Mouse (Mus musculus) kidney, embryonic 14.5 days (tissue): ENCODE measurements around the gene 2010003K11Rik. TPM values are rescaled to one million over a fixed set of nuclear protein-coding genes. Genes with fewer than 3 reads are reported as not detected.
A peak's percentile ranks its signal among the peaks of the same experiment; 100 is the strongest.

Experiments
- ATAC-seq: fragments of 200-750 bp; cut with Nextera tagmentation; 2 replicates; pipeline ENCODE4 v1.8.0; 2017; ENCODE audit warnings: moderate number of reproducible peaks, mild to moderate bottlenecking, moderate TSS enrichment, moderate library complexity; ENCODE audit not compliant: low FRiP score, low TSS enrichment
- H3K27ac ChIP-seq: fragments of 300-500 bp; sonication (generic); 2 replicates; pipeline ENCODE4 v1.5.1; 2014; ENCODE audit warnings: low read depth, mild to moderate bottlenecking, low read length, moderate library complexity, mixed read lengths
- H3K27me3 ChIP-seq: fragments of 300-500 bp; sonication (generic); 2 replicates; pipeline ENCODE4 v1.6.1; 2014; ENCODE audit warnings: mild to moderate bottlenecking, low read length; ENCODE audit not compliant: control insufficient read depth, insufficient read depth
- H3K36me3 ChIP-seq: fragments of 300-500 bp; sonication (generic); 2 replicates; pipeline ENCODE4 v1.6.1; 2014; ENCODE audit warnings: low read length, mixed read lengths; ENCODE audit not compliant: control insufficient read depth, insufficient read depth
- H3K4me1 ChIP-seq: fragments of 300-500 bp; sonication (generic); 2 replicates; pipeline ENCODE4 v1.6.1; 2014; ENCODE audit warnings: low read length, mixed read lengths; ENCODE audit not compliant: control insufficient read depth, insufficient read depth
- H3K4me2 ChIP-seq: fragments of 300-500 bp; sonication (generic); replicated peaks from 2 replicates; pipeline ENCODE4 v1.6.1; 2014; ENCODE audit warnings: low read depth, mild to moderate bottlenecking, low read length
- H3K4me3 ChIP-seq: fragments of 300-500 bp; sonication (generic); 2 replicates; pipeline ENCODE4 v1.5.1; 2014; ENCODE audit warnings: mild to moderate bottlenecking, low read length
- H3K9ac ChIP-seq: fragments of 300-500 bp; sonication (generic); 2 replicates; pipeline ENCODE4 v1.6.1; 2014; ENCODE audit warnings: low read depth, mild to moderate bottlenecking, low read length, moderate library complexity
- H3K9me3 ChIP-seq: fragments of 300-500 bp; sonication (generic); 2 replicates; pipeline ENCODE4 v1.6.1; 2016; ENCODE audit warnings: low read length; ENCODE audit not compliant: control insufficient read depth
- WGBS: fragments of 180-500 bp; shearing (Covaris S2); extraction: QIAGEN DNeasy Blood & Tissue Kit; methylation state at CpG from one replicate; pipeline ENCODE4 v1.1.7; 2014; 5-methylcytosine and 5-hydroxymethylcytosine counted together
- polyA plus RNA-seq: library from polyadenylated mRNA; unstranded; fragments of >200 nt; fragmentation: Nextera tagmentation; extraction: Ambion mirVana; gene quantifications from 2 replicates; pipeline ENCODE4 v1.2.1, GENCODE M21; 2014

2010003K11Rik gene
- polyA plus RNA-seq, 1 experiment from 2014 or later: not detected

DNA sequence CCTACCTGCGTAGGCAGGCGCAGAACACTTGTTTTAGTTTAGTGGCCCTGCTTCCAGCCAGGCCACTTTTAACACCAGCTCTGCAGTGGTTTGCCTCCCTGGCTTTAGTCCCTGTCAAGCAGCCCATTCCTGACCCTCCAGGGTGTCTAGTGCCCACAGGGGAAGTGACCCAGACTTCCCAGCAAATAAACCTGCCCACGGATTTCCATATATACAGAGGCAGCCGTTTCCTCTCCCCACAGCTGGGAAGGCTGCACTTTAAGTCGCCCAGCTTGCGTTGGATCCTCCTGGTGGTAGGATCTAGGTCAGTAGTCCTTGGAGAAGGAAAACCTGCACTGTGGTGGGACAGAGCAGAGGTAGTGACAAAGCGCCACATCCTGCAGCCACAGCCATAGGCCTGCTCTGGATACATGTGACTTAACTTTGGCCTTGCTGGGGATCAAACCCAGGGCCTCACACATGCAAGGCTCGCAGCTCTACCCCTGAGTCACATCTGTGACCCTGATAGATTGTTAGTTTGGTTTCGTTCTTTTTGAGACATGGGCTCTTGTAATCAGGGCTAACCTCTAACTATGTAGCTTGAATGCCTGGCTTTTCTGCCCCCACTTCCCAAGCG, 7.2 kb downstream of the 2010003K11Rik start:
- H3K9ac ChIP-seq: no peak overlapping the region
- no peak overlapping the region for H3K4me2 ChIP-seq
- WGBS: 55% methylated on average over 10 of the region's 10 CpGs
- H3K4me1 ChIP-seq: no peaks in the 10 kb centered on the region
- ATAC-seq: no peak
- H3K9me3 ChIP-seq: no peaks in the 10 kb centered on the region
- H3K27me3 ChIP-seq: no peaks in the 10 kb centered on the region
- H3K27ac ChIP-seq: no peak overlapping the region
- no peak overlapping the region for H3K4me3 ChIP-seq
- H3K36me3 ChIP-seq: no peaks in the 10 kb centered on the region

- Histone ChIP-seq H3K27ac (no peak overlapping the region), H3K4me1 (0 out of 2 replicates have a peak, but pooled peaks cover 8% of the 10 kb centered on the region), H3K27me3 (no peaks in the 10 kb centered on the region), H3K9ac (no peak overlapping the region), H3K36me3 (no peaks in the 10 kb centered on the region), H3K4me3 (no peak overlapping the region), H3K4me2 (no peak overlapping the region), H3K9me3 (no peaks in the 10 kb centered on the region)
- WGBS: 87% methylated on average over 2 of the region's 2 CpGs
- ATAC-seq: no peak
These were observed 10.5 kb downstream of the 2010003K11Rik start for GRCm38 (mm10) chr19:4487877-4488276.

GRCm38 (mm10) chr19:4485006-4485405, 13.4 kb downstream of the 2010003K11Rik start:
- 9% methylated on average over 5 of the region's 5 CpGs for WGBS
- H3K27ac ChIP-seq: peak overlapping the region; percentile 10

DNA sequence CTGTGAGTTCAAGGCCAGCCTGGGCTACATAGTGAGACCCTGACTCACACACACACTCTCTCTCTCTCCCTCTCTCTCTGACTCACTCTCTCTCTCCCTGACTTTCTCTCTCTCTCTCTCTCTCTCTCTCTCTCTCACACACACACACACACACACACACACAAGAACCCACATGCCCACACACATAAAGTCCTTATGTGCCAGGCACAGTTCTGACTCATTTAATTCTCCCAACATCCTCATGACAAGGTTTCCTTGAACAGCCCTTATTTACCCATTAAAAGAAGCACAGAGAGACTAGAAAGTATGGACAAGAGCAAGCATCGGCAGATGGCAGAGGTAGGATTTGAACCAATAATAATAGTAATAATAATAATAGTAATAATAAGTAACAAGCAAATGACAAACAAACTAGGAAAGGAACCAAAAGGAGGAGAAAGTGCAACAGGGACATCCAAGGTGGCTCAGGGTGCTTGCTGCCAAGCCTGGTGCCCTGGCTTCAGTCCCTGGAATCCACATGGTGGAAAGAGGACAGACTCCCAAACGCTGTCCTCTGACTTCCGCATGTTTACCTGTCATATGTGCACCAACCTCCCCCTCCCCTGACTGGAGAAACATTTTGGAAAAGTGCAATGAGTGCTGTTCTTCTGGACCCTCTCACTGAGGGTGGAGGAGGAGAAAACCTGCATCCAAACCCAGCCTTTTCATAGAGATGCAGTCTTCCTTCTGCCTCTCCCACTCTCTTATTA, 16.1 kb downstream of the 2010003K11Rik start:
- H3K27ac ChIP-seq: no peak overlapping the region
- H3K9me3 ChIP-seq: no peaks in the 10 kb centered on the region
- 81% methylated on average over 3 of the region's 3 CpGs for WGBS
- 0 out of 2 replicates have a peak, but pooled peaks cover under 1% of the 10 kb centered on the region for H3K27me3 ChIP-seq
- no peak overlapping the region for H3K4me3 ChIP-seq
- no peak overlapping the region for H3K9ac ChIP-seq
- 0 out of 2 replicates have a peak, but pooled peaks cover 9% of the 10 kb centered on the region for H3K4me1 ChIP-seq
- H3K4me2 ChIP-seq: no peak overlapping the region
- H3K36me3 ChIP-seq: no peaks in the 10 kb centered on the region
- no peak for ATAC-seq

More at GRCm38 (mm10) chr19:4485006-4485405, 13.4 kb downstream of the 2010003K11Rik start:
- Histone ChIP-seq H3K4me1 (0 out of 2 replicates have a peak, but pooled peaks cover 8% of the 10 kb centered on the region), H3K27me3 (no peaks in the 10 kb centered on the region), H3K4me2 (no peak overlapping the region), H3K4me3 (no peak overlapping the region), H3K36me3 (no peaks in the 10 kb centered on the region), H3K9me3 (no peaks in the 10 kb centered on the region), H3K9ac (no peak overlapping the region)
- 0 out of 2 replicates have a peak, but pooled peaks have one; percentile 40 for ATAC-seq

DNA sequence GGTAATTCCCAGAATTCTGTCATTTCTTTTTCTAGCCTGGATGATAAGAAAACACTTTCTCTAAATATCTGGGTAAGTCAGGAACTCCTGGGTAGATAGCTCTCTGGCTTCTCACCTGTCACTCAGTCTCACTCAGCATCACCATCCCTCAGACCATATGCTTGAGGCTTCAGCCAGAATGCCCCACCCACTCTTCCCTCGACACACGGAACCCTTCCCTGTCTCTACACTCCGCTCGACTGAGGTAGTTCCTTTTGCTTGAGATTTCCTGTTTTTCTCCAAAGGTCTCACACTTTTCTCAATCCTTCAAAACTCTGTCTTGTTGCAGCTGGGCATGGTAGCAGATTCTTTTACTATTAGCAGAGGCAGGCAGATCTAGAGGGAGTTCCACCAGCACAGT, 17.1 kb downstream of the 2010003K11Rik start:
- WGBS: 45% methylated on average over 4 of the region's 4 CpGs
- H3K36me3 ChIP-seq: no peaks in the 10 kb centered on the region
- no peak overlapping the region for H3K9ac ChIP-seq
- no peak overlapping the region for H3K4me3 ChIP-seq
- 0 out of 2 replicates have a peak, but pooled peaks cover 12% of the 10 kb centered on the region for H3K4me1 ChIP-seq
- no peak overlapping the region for H3K27ac ChIP-seq
- H3K4me2 ChIP-seq: no peak overlapping the region
- no peaks in the 10 kb centered on the region for H3K9me3 ChIP-seq
- peaks cover 10% of the 10 kb centered on the region for H3K27me3 ChIP-seq
- no peak for ATAC-seq

DNA sequence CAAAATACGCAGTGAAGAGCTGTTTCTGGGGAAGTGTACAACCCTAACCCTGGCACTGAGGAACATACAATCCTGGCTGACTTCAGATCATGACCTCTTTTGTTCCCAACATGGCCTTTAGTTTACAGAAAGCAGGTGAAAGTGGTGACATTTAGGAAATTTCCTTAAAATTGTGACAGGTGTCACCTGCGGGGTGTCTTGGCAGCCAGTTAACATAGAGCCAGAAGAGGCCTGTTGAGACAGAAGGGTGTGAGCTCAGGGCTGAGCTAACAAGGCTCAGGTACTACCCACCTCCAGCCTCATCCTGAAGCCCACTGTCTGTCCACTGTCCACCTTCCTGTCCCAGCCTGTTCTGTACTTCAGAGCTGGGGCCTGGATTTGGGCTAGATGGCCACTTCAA, 18.3 kb downstream of the 2010003K11Rik start:
- no peak for ATAC-seq
- WGBS: 79% methylated on average over 2 of the region's 2 CpGs

DNA sequence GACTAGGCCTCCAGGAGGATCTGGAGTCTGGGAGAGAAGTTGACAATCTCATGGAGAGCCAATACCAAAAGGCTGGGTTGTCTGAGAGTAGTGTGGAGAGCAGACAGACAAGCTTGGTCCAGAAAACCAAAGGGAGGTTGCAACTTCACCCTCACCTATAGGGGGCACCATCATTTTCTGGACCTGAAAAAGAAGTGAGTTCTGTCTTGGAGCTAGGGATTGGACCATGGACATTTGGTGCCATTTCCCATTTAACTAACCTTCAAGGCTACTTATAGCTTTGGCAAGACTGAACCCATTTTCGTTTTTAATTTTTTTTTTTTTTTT, 20.2 kb downstream of the 2010003K11Rik start:
- Histone ChIP-seq H3K4me2 (no peak overlapping the region), H3K4me1 (0 out of 2 replicates have a peak, but pooled peaks cover 3% of the 10 kb centered on the region), H3K27ac (no peak overlapping the region), H3K36me3 (no peaks in the 10 kb centered on the region), H3K9me3 (no peaks in the 10 kb centered on the region), H3K9ac (no peak overlapping the region), H3K27me3 (peaks cover 16% of the 10 kb centered on the region), H3K4me3 (no peak overlapping the region)
- 38% methylated on average over 1 of the region's 1 CpGs for WGBS
- no peak for ATAC-seq

More for the DNA sequence above, 18.3 kb downstream of the 2010003K11Rik start:
- H3K4me2 ChIP-seq: no peak overlapping the region
- H3K36me3 ChIP-seq: no peaks in the 10 kb centered on the region
- no peak overlapping the region for H3K4me3 ChIP-seq
- no peaks in the 10 kb centered on the region for H3K9me3 ChIP-seq
- no peak overlapping the region for H3K9ac ChIP-seq
- H3K4me1 ChIP-seq: 0 out of 2 replicates have a peak, but pooled peaks cover 8% of the 10 kb centered on the region
- no peak overlapping the region for H3K27ac ChIP-seq
- H3K27me3 ChIP-seq: peaks cover 16% of the 10 kb centered on the region

DNA sequence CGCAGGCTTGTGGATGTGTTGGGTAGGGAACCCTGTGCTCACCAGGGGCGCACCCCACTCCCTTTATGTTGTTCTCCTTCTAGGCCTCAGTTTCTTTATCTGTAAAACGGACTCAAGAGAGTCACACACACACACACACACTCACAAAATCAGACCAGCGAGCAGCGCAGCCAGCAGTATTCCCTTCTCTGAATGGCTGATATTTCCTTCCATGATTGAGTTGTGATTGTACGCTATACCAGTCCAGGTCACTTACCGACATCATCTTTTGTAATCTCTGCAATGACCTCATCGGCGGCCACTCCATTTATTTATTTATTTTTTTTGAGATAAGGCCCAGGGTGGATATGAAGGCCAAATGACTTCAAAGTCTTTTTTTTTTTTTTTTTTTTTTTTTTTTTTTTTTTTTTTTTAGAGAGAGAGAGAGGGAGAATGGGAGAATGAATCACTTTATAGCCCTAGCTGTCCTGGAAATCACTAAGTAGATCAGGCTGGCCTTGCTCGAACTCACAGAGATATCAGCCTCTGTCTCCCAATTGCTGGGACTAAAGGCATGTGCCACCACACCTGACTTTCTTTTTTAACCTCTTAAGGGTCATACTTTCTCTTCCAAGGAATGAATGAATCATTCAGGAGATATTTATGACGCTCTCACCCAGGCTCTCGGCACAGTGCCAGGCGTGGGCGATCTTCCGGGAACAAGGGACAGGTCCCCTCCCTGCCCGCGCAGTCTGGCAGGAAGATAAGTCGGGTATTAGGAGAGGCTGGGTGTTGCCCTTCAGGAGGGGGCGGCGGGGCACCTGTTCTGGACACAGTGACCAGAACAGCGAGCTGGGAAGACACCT, 20.8 kb downstream of the 2010003K11Rik start, which contains the start of gene Syt12:
Gene Syt12 (minus strand): TSS at position 103 of the 845 bp plus-strand sequence.
- WGBS: 27% methylated on average over 21 of the region's 21 CpGs
- H3K9ac ChIP-seq: peak within 1 kb of the TSS; percentile 70
- no peak within 1 kb of the TSS for H3K27ac ChIP-seq
- 0 out of 2 replicates have a peak, but pooled peaks cover 3% of the 10 kb centered on the region for H3K4me1 ChIP-seq
- ATAC-seq: no peak; the same call in 1 of the 2 replicates
- peak within 1 kb of the TSS; percentile 99 for H3K4me2 ChIP-seq
- peak within 1 kb of the TSS; percentile 55 for H3K4me3 ChIP-seq
- no peaks in the 10 kb centered on the region for H3K9me3 ChIP-seq
- no peaks in the 10 kb centered on the region for H3K36me3 ChIP-seq
- H3K27me3 ChIP-seq: peaks cover 16% of the 10 kb centered on the region
